Comparison of ENCODE assay signal across 8 mouse cellular contexts in genomic region chr5:111675673-111676261, GRCm38 (mm10). TPM values are rescaled to one million over a fixed set of nuclear protein-coding genes. Genes with fewer than 3 reads are reported as not detected.
DNase-seq lines count a peak whose midpoint lies in the region; ATAC-seq and TF ChIP-seq lines count a peak whose summit lies in the region.

No protein-coding gene starts in this region.

- no peak overlapping the region for H3K9ac ChIP-seq in hindbrain, postnatal 0 days (replicated peaks; ENCODE audit: low read length)
- no peak overlapping the region for H3K9ac ChIP-seq in liver, embryonic 14.5 days (replicated peaks)

- TF ChIP-seq CTCF in hindbrain, postnatal 0 days (IDR thresholded peaks at IDR 0.05; ENCODE audit: low read depth): peak; percentile 62
- peak; percentile 25; the same call in 1 of the 2 replicates for TF ChIP-seq CTCF in liver, embryonic 14.5 days (IDR thresholded peaks at IDR 0.05; ENCODE audit: low read depth)

- DNase-seq in cerebellum, postnatal 25 days: peak; percentile 17 to 19
- DNase-seq in cerebellum, adult 18-20 months: no peak
- peak; percentile 51 for DNase-seq in embryo, embryonic 10 days (ENCODE audit: low spot score)
- DNase-seq in gastrocnemius, postnatal 36 days: peak; percentile 79
- DNase-seq in hindbrain, postnatal 0 days (ENCODE audit: low spot score): peak; percentile 72
- DNase-seq in liver, embryonic 14.5 days (ENCODE audit: low read depth in 3 of 3, low spot score in 3 of 3): no peak
- peak; percentile 62 for DNase-seq in ovary, adult 18-20 months (ENCODE audit: low spot score)

- 18% methylated on average over 8 of the region's 8 CpGs for WGBS in hindbrain, postnatal 0 days
- 25% methylated on average over 8 of the region's 8 CpGs for WGBS in liver, embryonic 14.5 days (ENCODE audit: insufficient replicate concordance)

- ATAC-seq in hindbrain, postnatal 0 days: peak; percentile 68
- no peak for ATAC-seq in liver, embryonic 14.5 days (ENCODE audit: insufficient read depth)
- ATAC-seq in megakaryocyte, adult 5-6 weeks (ENCODE audit: poor library complexity, severe bottlenecking): no peak

- no peaks in the 10 kb centered on the region for H3K9me3 ChIP-seq in hindbrain, postnatal 0 days (ENCODE audit: low read length)
- H3K9me3 ChIP-seq in liver, embryonic 14.5 days (ENCODE audit: control insufficient read depth, low read length): no peaks in the 10 kb centered on the region

- no peaks in the 10 kb centered on the region for H3K27me3 ChIP-seq in hindbrain, postnatal 0 days (ENCODE audit: insufficient read depth, low read length)
- no peaks in the 10 kb centered on the region for H3K27me3 ChIP-seq in liver, embryonic 14.5 days (ENCODE audit: control insufficient read depth, insufficient read depth, low read length)

- intact Hi-C loops in gastrocnemius, postnatal 36 days (cut with DNase I): loop anchor here (5.0 kb wide), 1 partner anchor 98 kb away; no protein-coding TSS in a partner anchor

- no peaks in the 10 kb centered on the region for H3K36me3 ChIP-seq in hindbrain, postnatal 0 days (ENCODE audit: insufficient read depth, low read length)
- no peaks in the 10 kb centered on the region for H3K36me3 ChIP-seq in liver, embryonic 14.5 days (replicated peaks; ENCODE audit: control insufficient read depth, insufficient read depth, low read depth)

- no peak for TF ChIP-seq EP300 in liver, embryonic 14.5 days (IDR thresholded peaks at IDR 0.05; ENCODE audit: low read depth)

- no peak overlapping the region for H3K4me2 ChIP-seq in hindbrain, postnatal 0 days (ENCODE audit: low read depth, low read length)
- no peak overlapping the region for H3K4me2 ChIP-seq in liver, embryonic 14.5 days (ENCODE audit: low read depth)

- H3K27ac ChIP-seq in hindbrain, postnatal 0 days: no peak overlapping the region
- H3K27ac ChIP-seq in liver, embryonic 14.5 days: no peak overlapping the region

- no peak overlapping the region for H3K4me3 ChIP-seq in hindbrain, postnatal 0 days (ENCODE audit: low read length)
- H3K4me3 ChIP-seq in liver, embryonic 14.5 days (ENCODE audit: insufficient read depth in 1 of 2, low read depth in 2 of 2, low read length in 2 of 2): no peak overlapping the region

- H3K4me1 ChIP-seq in hindbrain, postnatal 0 days (ENCODE audit: insufficient read depth, low read length): peaks cover 8% of the 10 kb centered on the region; the same call in 1 of the 2 replicates
- no peaks in the 10 kb centered on the region for H3K4me1 ChIP-seq in liver, embryonic 14.5 days (replicated peaks; ENCODE audit: control insufficient read depth in 2 of 2, insufficient read depth in 2 of 2, low read length in 1 of 2)

RNA-seq across cellular contexts. Expression of gene Gm26897, which starts 58.0 kb away (rescaled TPM):
- total RNA-seq in gastrocnemius, postnatal 36 days (2021): not detected
- not detected in 2 replicates for total RNA-seq in hindbrain, postnatal 0 days (2014; rRNA removed)
- polyA plus RNA-seq in hindbrain, postnatal 0 days (2015; fragmentation: Nextera tagmentation; extraction: Ambion mirVana): not detected in 2 replicates
- not detected in 2 replicates for polyA plus RNA-seq in liver, embryonic 14.5 days (2012; rRNA removed)
- not detected in 2 replicates for polyA plus RNA-seq in liver, embryonic 14.5 days (2014; fragmentation: Nextera tagmentation; extraction: Ambion mirVana)
- total RNA-seq in megakaryocyte, adult 5-6 weeks (2015): not detected in 2 replicates
- total RNA-seq in megakaryocyte, adult 5-6 weeks (2017): not detected in 2 replicates

Comparison
In these comparisons a context has a peak if more than half of its experiments do, and no peak if none do; other contexts are left out.
1. DNase-seq: peak in cerebellum, postnatal 25 days (2 of 2), embryo, embryonic 10 days (single experiment), gastrocnemius, postnatal 36 days (2 of 2), hindbrain, postnatal 0 days (single experiment) and ovary, adult 18-20 months (single experiment); none in cerebellum, adult 18-20 months (0 of 2) and liver, embryonic 14.5 days (0 of 3).